Mouse (Mus musculus) embryonic facial prominence, embryonic 11.5 days (tissue): Measurements from ENCODE around the gene Cotl1. TPM values are rescaled to one million over a fixed set of nuclear protein-coding genes. Genes with fewer than 3 reads are reported as not detected.
A peak's percentile ranks its signal among the peaks of the same experiment; 100 is the strongest.

Experiments used
- ATAC-seq: fragments of 200-750 bp; cut with Nextera tagmentation; replicated peaks from 2 replicates; pipeline ENCODE4 v1.8.0; 2017; ENCODE audit warnings: low read depth; ENCODE audit not compliant: insufficient number of reproducible peaks, low FRiP score, low TSS enrichment
- DNase-seq: peaks from one replicate; pipeline ENCODE4 v3.0.0-alpha.2; 2015; ENCODE audit warnings: low spot score
- H3K27ac ChIP-seq: fragments of 300-500 bp; sonication (generic); replicated peaks from 2 replicates; pipeline ENCODE4 v1.5.1; 2014; ENCODE audit warnings: mild to moderate bottlenecking, low read depth, low read length, control low read depth
- H3K27me3 ChIP-seq: fragments of 300-500 bp; sonication (generic); 2 replicates; pipeline ENCODE4 v1.6.1; 2014; ENCODE audit warnings: mild to moderate bottlenecking, low read length, moderate library complexity, mixed read lengths; ENCODE audit not compliant: control insufficient read depth, insufficient read depth
- H3K36me3 ChIP-seq: fragments of 300-500 bp; sonication (generic); replicated peaks from 2 replicates; pipeline ENCODE4 v1.6.1; 2014; ENCODE audit warnings: low read depth, mild to moderate bottlenecking, low read length, moderate library complexity, mixed read lengths; ENCODE audit not compliant: control insufficient read depth, insufficient read depth
- H3K4me1 ChIP-seq: fragments of 300-500 bp; sonication (generic); 2 replicates; pipeline ENCODE4 v1.6.1; 2014; ENCODE audit warnings: low read length, mixed read lengths; ENCODE audit not compliant: control insufficient read depth, insufficient read depth
- H3K4me2 ChIP-seq: fragments of 300-500 bp; sonication (generic); 2 replicates; pipeline ENCODE4 v1.6.1; 2014; ENCODE audit warnings: low read depth, mild to moderate bottlenecking, control low read depth, low read length, moderate library complexity
- H3K4me3 ChIP-seq: fragments of 300-500 bp; sonication (generic); 2 replicates; pipeline ENCODE4 v1.5.1; 2014; ENCODE audit warnings: low read depth, low read length, control low read depth
- H3K9ac ChIP-seq: fragments of 300-500 bp; sonication (generic); replicated peaks from 2 replicates; pipeline ENCODE4 v1.6.1; 2014; ENCODE audit warnings: mild to moderate bottlenecking, control low read depth, low read length
- H3K9me3 ChIP-seq: fragments of 300-500 bp; sonication (generic); replicated peaks from 2 replicates; pipeline ENCODE4 v1.6.1; 2016; ENCODE audit warnings: mild to moderate bottlenecking, low read length, inconsistent platforms, mixed read lengths; ENCODE audit not compliant: control insufficient read depth
- WGBS: fragments of 180-500 bp; shearing (Covaris S2); extraction: QIAGEN DNeasy Blood & Tissue Kit; methylation state at CpG from one replicate; pipeline ENCODE4 v1.1.7; 2014; 5-methylcytosine and 5-hydroxymethylcytosine counted together
- polyA plus RNA-seq: library from polyadenylated mRNA; unstranded; fragments of >200 nt; fragmentation: Nextera tagmentation; extraction: Ambion mirVana; gene quantifications from 2 replicates; pipeline ENCODE4 v1.2.1, GENCODE M21; 2014

Gene Cotl1
- polyA plus RNA-seq: 321 and 363 TPM in 2 replicates

- Histone ChIP-seq H3K27me3 (no peaks in the 10 kb centered on the region), H3K4me2 (peak within 1 kb of the TSS; percentile 86), H3K9me3 (no peaks in the 10 kb centered on the region), H3K36me3 (no peaks in the 10 kb centered on the region), H3K4me1 (peaks cover 9% of the 10 kb centered on the region), H3K4me3 (peak within 1 kb of the TSS; percentile 67), H3K9ac (peak within 1 kb of the TSS; percentile 69), H3K27ac (peak within 1 kb of the TSS; percentile 16; the same call in 1 of the 2 replicates)
- DNase-seq: peak; percentile 98
- WGBS: under 1% methylated on average over 46 of the region's 57 CpGs
- peak; percentile 83 for ATAC-seq
Observed at GRCm38 (mm10) chr8:119840275-119840808, at the start of gene Cotl1. Cotl1 (minus strand) TSS chr8:119840544.

GRCm38 (mm10) chr8:119888012-119888411, 47.7 kb upstream of the Cotl1 start:
- Histone ChIP-seq H3K9ac (no peak overlapping the region), H3K9me3 (no peaks in the 10 kb centered on the region), H3K4me1 (no peaks in the 10 kb centered on the region), H3K27me3 (no peaks in the 10 kb centered on the region), H3K36me3 (no peaks in the 10 kb centered on the region), H3K27ac (no peak overlapping the region), H3K4me3 (no peak overlapping the region), H3K4me2 (no peak overlapping the region)
- WGBS: 68% methylated on average over 4 of the region's 4 CpGs
- DNase-seq (no peak), ATAC-seq (no peak)

DNA sequence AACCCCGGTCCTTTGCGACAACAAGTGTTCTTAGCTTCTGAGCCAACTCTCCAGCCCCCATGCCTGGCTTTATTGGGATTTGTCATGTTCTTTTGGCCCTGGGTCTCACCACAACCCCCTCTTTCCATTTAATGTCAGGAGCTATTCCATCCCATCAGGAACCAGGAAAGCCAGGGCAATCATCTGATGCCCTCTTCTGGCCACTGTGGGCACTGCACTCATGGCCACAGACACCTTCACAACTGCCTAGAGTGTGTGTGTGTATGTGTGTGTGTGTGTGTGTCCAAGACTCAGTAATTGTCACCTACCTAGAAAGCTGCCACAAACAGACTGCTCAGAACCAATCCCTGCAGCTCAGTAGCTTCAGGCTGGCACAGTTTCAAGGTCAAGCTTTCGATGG, 46.8 kb upstream of the Cotl1 start:
- no peaks in the 10 kb centered on the region for H3K9me3 ChIP-seq
- no peaks in the 10 kb centered on the region for H3K4me1 ChIP-seq
- no peak for ATAC-seq
- H3K4me2 ChIP-seq: no peak overlapping the region
- H3K27me3 ChIP-seq: no peaks in the 10 kb centered on the region
- H3K27ac ChIP-seq: no peak overlapping the region
- WGBS: 89% methylated on average over 3 of the region's 3 CpGs
- no peak overlapping the region for H3K9ac ChIP-seq
- DNase-seq: peak; percentile 39
- no peak overlapping the region for H3K4me3 ChIP-seq
- no peaks in the 10 kb centered on the region for H3K36me3 ChIP-seq

- Histone ChIP-seq H3K9ac (no peak overlapping the region), H3K9me3 (no peaks in the 10 kb centered on the region), H3K4me3 (no peak overlapping the region), H3K4me2 (no peak overlapping the region), H3K36me3 (no peaks in the 10 kb centered on the region), H3K27me3 (no peaks in the 10 kb centered on the region), H3K4me1 (no peaks in the 10 kb centered on the region), H3K27ac (no peak overlapping the region)
- WGBS: 24% methylated on average over 3 of the region's 3 CpGs
- DNase-seq: no peak
- ATAC-seq: no peak
Observed at GRCm38 (mm10) chr8:119885612-119886011, 45.3 kb upstream of the Cotl1 start.

GRCm38 (mm10) chr8:119883281-119883680, 42.9 kb upstream of the Cotl1 start:
- no peak for ATAC-seq

GRCm38 (mm10) chr8:119881917-119882316, 41.6 kb upstream of the Cotl1 start:
- ATAC-seq (no peak), DNase-seq (no peak)
- no peaks in the 10 kb centered on the region for H3K36me3 ChIP-seq
- no peak overlapping the region for H3K4me3 ChIP-seq
- H3K9me3 ChIP-seq: no peaks in the 10 kb centered on the region
- no peak overlapping the region for H3K9ac ChIP-seq
- no peaks in the 10 kb centered on the region for H3K4me1 ChIP-seq
- 56% methylated on average over 8 of the region's 8 CpGs for WGBS
- no peak overlapping the region for H3K27ac ChIP-seq
- no peaks in the 10 kb centered on the region for H3K27me3 ChIP-seq
- H3K4me2 ChIP-seq: no peak overlapping the region

More at GRCm38 (mm10) chr8:119883281-119883680, 42.9 kb upstream of the Cotl1 start:
- no peaks in the 10 kb centered on the region for H3K27me3 ChIP-seq
- no peak overlapping the region for H3K9ac ChIP-seq
- no peaks in the 10 kb centered on the region for H3K4me1 ChIP-seq
- H3K9me3 ChIP-seq: no peaks in the 10 kb centered on the region
- no peak for DNase-seq
- WGBS: 86% methylated on average over 7 of the region's 7 CpGs
- H3K36me3 ChIP-seq: no peaks in the 10 kb centered on the region
- no peak overlapping the region for H3K4me2 ChIP-seq
- no peak overlapping the region for H3K4me3 ChIP-seq
- no peak overlapping the region for H3K27ac ChIP-seq

GRCm38 (mm10) chr8:119881301-119881700, 41.0 kb upstream of the Cotl1 start:
- H3K4me1 ChIP-seq: no peaks in the 10 kb centered on the region
- no peaks in the 10 kb centered on the region for H3K36me3 ChIP-seq
- no peaks in the 10 kb centered on the region for H3K9me3 ChIP-seq
- no peaks in the 10 kb centered on the region for H3K27me3 ChIP-seq
- DNase-seq (no peak), ATAC-seq (no peak)
- no peak overlapping the region for H3K27ac ChIP-seq
- 74% methylated on average over 6 of the region's 6 CpGs for WGBS
- H3K9ac ChIP-seq: no peak overlapping the region
- no peak overlapping the region for H3K4me3 ChIP-seq
- H3K4me2 ChIP-seq: no peak overlapping the region

DNA sequence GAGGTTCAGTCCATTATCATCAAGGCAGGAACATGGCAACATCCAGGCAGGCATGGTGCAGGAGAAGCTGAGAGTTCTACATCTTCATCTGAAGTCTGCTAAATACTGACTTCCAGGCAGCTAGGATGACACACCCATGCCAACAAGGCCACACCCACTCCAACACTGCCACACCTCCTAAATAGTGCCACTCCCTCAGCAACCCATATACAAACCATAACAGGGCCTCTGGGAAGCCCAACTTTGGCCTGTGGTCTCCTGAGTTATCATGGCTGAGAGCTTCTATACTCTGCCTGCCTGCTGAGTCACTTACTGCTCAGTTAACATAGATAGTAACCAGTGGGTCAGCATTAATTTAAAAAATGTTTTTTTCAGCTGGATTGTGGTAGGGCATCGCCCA, 32.8 kb upstream of the Cotl1 start:
- no peak overlapping the region for H3K4me3 ChIP-seq
- peaks cover 7% of the 10 kb centered on the region for H3K36me3 ChIP-seq
- H3K4me1 ChIP-seq: no peaks in the 10 kb centered on the region
- DNase-seq (no peak), ATAC-seq (no peak)
- no peak overlapping the region for H3K9ac ChIP-seq
- no peak overlapping the region for H3K27ac ChIP-seq
- no peaks in the 10 kb centered on the region for H3K9me3 ChIP-seq
- no peak overlapping the region for H3K4me2 ChIP-seq
- whole genome bisulfite sequencing: 90% methylated on average over 1 of the region's 1 CpGs
- H3K27me3 ChIP-seq: no peaks in the 10 kb centered on the region
